Mouse (Mus musculus) urinary bladder, postnatal 14 days (tissue): Measurements from ENCODE around the gene Galnt2.

Experiments used
- DNase-seq: peaks from one replicate; pipeline ENCODE4 v3.0.0; 2021; ENCODE audit warnings: low spot score

Gene Galnt2

GRCm38 (mm10) chr8:124231176-124231484, at the start of gene Galnt2:
TSS of gene Galnt2 (plus strand) at chr8:124231391.
- DNase-seq: peak; percentile 89

- DNase-seq: no peak
These were observed 49.4 kb upstream of the Galnt2 start for GRCm38 (mm10) chr8:124181751-124182150.

- DNase-seq: no peak
These were observed 49.0 kb upstream of the Galnt2 start for GRCm38 (mm10) chr8:124182224-124182623.

GRCm38 (mm10) chr8:124184078-124184477, 47.1 kb upstream of the Galnt2 start:
- no peak for DNase-seq

GRCm38 (mm10) chr8:124184507-124184906, 46.7 kb upstream of the Galnt2 start:
- no peak for DNase-seq

GRCm38 (mm10) chr8:124185081-124185480, 46.1 kb upstream of the Galnt2 start:
- no peak for DNase-seq

GRCm38 (mm10) chr8:124190388-124190787, 40.8 kb upstream of the Galnt2 start:
- DNase-seq: no peak

- no peak for DNase-seq
These were observed 38.9 kb upstream of the Galnt2 start for GRCm38 (mm10) chr8:124192242-124192641.

GRCm38 (mm10) chr8:124192976-124193375, 38.2 kb upstream of the Galnt2 start:
- DNase-seq: peak; percentile 58

- DNase-seq: no peak
These were observed 37.2 kb upstream of the Galnt2 start for GRCm38 (mm10) chr8:124193992-124194391.

- DNase-seq: peak; percentile 40
These were observed 35.0 kb upstream of the Galnt2 start for GRCm38 (mm10) chr8:124196195-124196594.

GRCm38 (mm10) chr8:124196797-124197196, 34.4 kb upstream of the Galnt2 start:
- no peak for DNase-seq

GRCm38 (mm10) chr8:124198230-124198629, 33.0 kb upstream of the Galnt2 start:
- no peak for DNase-seq

GRCm38 (mm10) chr8:124200400-124200799, 30.8 kb upstream of the Galnt2 start:
- DNase-seq: peak; percentile 31

- DNase-seq: peak; percentile 23
These were observed 29.5 kb upstream of the Galnt2 start for GRCm38 (mm10) chr8:124201706-124202105.

GRCm38 (mm10) chr8:124202895-124203294, 28.3 kb upstream of the Galnt2 start:
- DNase-seq: peak; percentile 64

- DNase-seq: no peak
These were observed 27.1 kb upstream of the Galnt2 start for GRCm38 (mm10) chr8:124204001-124204601.

GRCm38 (mm10) chr8:124212148-124212547, 19.0 kb upstream of the Galnt2 start:
- DNase-seq: no peak

- DNase-seq: no peak
These were observed 14.2 kb upstream of the Galnt2 start for GRCm38 (mm10) chr8:124216951-124217350.

GRCm38 (mm10) chr8:124229883-124230282, 1.3 kb upstream of the Galnt2 start:
- no peak for DNase-seq

GRCm38 (mm10) chr8:124230496-124231175, 555 bp upstream of the Galnt2 start:
- DNase-seq: no peak

- peak; percentile 63 for DNase-seq
These were observed 491 bp downstream of the Galnt2 start for GRCm38 (mm10) chr8:124231485-124232279.

- DNase-seq: no peak
These were observed 1.0 kb downstream of the Galnt2 start for GRCm38 (mm10) chr8:124232280-124232600.
